Mouse (Mus musculus) cerebellum, adult 2 months (tissue): ENCODE results near the gene Dctn5. TPM values are rescaled to one million over a fixed set of nuclear protein-coding genes. Genes with fewer than 3 reads are reported as not detected.

Source experiments
- DNase-seq, 2 experiments: peaks; one replicate each; pipeline ENCODE4 v3.0.0; 2021
- H3K27ac ChIP-seq: fragments of 200-500 bp; 2 replicates; pipeline ENCODE4 v1.5.1; 2012; ENCODE audit warnings: low read length, control low read depth, inconsistent platforms; ENCODE audit not compliant: insufficient read depth
- H3K27me3 ChIP-seq: fragments of 200-500 bp; 2 replicates; pipeline ENCODE4 v1.6.1; 2012; ENCODE audit warnings: inconsistent platforms, mild to moderate bottlenecking, low read length, moderate library complexity; ENCODE audit not compliant: control insufficient read depth, insufficient read depth
- H3K4me1 ChIP-seq: fragments of 200-500 bp; 2 replicates; pipeline ENCODE4 v1.6.1; 2011; ENCODE audit warnings: low read length; ENCODE audit not compliant: control insufficient read depth, insufficient read depth
- H3K4me3 ChIP-seq: fragments of 200-500 bp; replicated peaks from 2 replicates; pipeline ENCODE3; 2011; ENCODE audit warnings: mild to moderate bottlenecking, low read depth, low read length, control low read depth; ENCODE audit not compliant: insufficient read depth
- CTCF ChIP-seq: fragments of 200-500 bp; IDR thresholded peaks from 2 replicates; pipeline ENCODE4 v1.5.1; 2011; ENCODE audit warnings: low read depth, mild to moderate bottlenecking, control low read depth, low read length, moderate library complexity, borderline replicate concordance; ENCODE audit not compliant: insufficient read depth
- POLR2A ChIP-seq: fragments of 200-500 bp; IDR thresholded peaks from 2 replicates; pipeline ENCODE4 v1.6.1; 2011; ENCODE audit warnings: low read length, control low read depth, borderline replicate concordance; ENCODE audit not compliant: insufficient read depth
- WGBS: fragments of 180-500 bp; shearing (Covaris S2); methylation state at CpG from one replicate; pipeline ENCODE4 v1.1.7; 2018; 5-methylcytosine and 5-hydroxymethylcytosine counted together
- polyA plus RNA-seq: library from polyadenylated mRNA; depleted of rRNA; stranded (reverse); fragments of >200 nt; gene quantifications from 2 replicates; pipeline ENCODE4 v1.2.3, GENCODE M21; 2012; rRNA removed

Dctn5 gene
- polyA plus RNA-seq, 1 experiment, result 115 TPM

- H3K4me3 ChIP-seq, result no peak overlapping the region
- H3K27ac ChIP-seq, result no peak overlapping the region
- no peak for TF ChIP-seq CTCF
- TF ChIP-seq POLR2A, result no peak
- H3K4me1 ChIP-seq, result no peaks in the 10 kb centered on the region
- no peaks in the 10 kb centered on the region for H3K27me3 ChIP-seq
- 86% methylated on average over 9 of the region's 9 CpGs for WGBS
- DNase-seq, result no peak
These were observed 63.9 kb downstream of the Dctn5 start for GRCm38 (mm10) chr7:122196771-122197170.

DNA sequence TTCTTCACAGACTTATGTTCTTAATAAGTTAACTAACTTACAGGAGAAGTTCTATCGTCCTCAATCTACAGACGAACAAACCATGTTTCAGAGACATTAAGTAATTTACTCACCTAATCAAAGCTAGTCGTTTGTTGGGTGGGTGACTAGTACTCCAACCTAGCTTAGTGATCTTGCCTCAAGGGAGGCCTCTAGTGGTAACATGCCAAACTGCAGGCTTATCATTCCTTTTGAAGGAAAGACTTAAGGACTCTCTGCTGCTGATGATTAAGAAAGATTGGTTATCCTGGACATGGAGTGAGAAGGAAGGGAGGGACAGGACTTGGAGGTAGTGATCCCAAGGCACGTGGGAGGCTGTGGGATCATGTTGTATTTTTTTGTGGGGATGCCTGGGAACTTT lies 64.5 kb downstream of the Dctn5 start:
- 31% methylated on average over 4 of the region's 4 CpGs for WGBS
- Histone ChIP-seq H3K27ac (no peak overlapping the region), H3K27me3 (no peaks in the 10 kb centered on the region), H3K4me3 (no peak overlapping the region), H3K4me1 (no peaks in the 10 kb centered on the region)
- TF ChIP-seq POLR2A (no peak), CTCF (peak; percentile 51; the same call in 1 of the 2 replicates)
- DNase-seq, result peak; percentile 11 to 20

Other genes starting within 250 kb of the Dctn5 start
- 32.3 and 32.6 TPM in 2 replicates for gene Cog7, start 151.3 kb upstream of the Dctn5 start, polyA plus RNA-seq
- 22.8 and 23.1 TPM in 2 replicates for gene Gga2, start 111.8 kb upstream of the Dctn5 start, polyA plus RNA-seq
- gene Ubfd1, start 65.9 kb upstream of the Dctn5 start, polyA plus RNA-seq, result 52.0 and 56.9 TPM in 2 replicates
- gene Ears2, start 65.8 kb upstream of the Dctn5 start, polyA plus RNA-seq, result 4.8 and 6.2 TPM in 2 replicates
- gene Ndufab1, start 31.2 kb upstream of the Dctn5 start, polyA plus RNA-seq, result 204 and 236 TPM in 2 replicates
- gene Palb2, start 56 bp upstream of the Dctn5 start, polyA plus RNA-seq, result 2.2 and 2.6 TPM in 2 replicates
- gene Plk1, start 26.4 kb downstream of the Dctn5 start, polyA plus RNA-seq, result 2.0 and 2.1 TPM in 2 replicates
- 0.11 and 0.21 TPM in 2 replicates for gene Ern2, start 53.2 kb downstream of the Dctn5 start, polyA plus RNA-seq
- gene Chp2, start 86.5 kb downstream of the Dctn5 start, polyA plus RNA-seq, result 0.29 and 0.46 TPM in 2 replicates
- gene Prkcb, start 155.7 kb downstream of the Dctn5 start, polyA plus RNA-seq, result 311 and 324 TPM in 2 replicates